8 mouse cellular contexts compared by ENCODE assay signal in genomic region chr14:61439141-61439660, GRCm38 (mm10). TPM values are rescaled to one million over a fixed set of nuclear protein-coding genes. Genes with fewer than 3 reads are reported as not detected.
DNase-seq lines count a peak whose midpoint lies in the region; ATAC-seq and TF ChIP-seq lines count a peak whose summit lies in the region.

No protein-coding gene starts in this region.

- no peak overlapping the region; the same call in 1 of the 2 replicates for H3K27ac ChIP-seq in MEL (ENCODE audit: control insufficient read depth, low read depth, low read length)
- H3K27ac ChIP-seq in heart, embryonic 11.5 days (ENCODE audit: low read depth, low read length): peak overlapping the region; percentile 90
- peak overlapping the region; percentile 95 for H3K27ac ChIP-seq in lung, embryonic 16.5 days (ENCODE audit: low read length)

- no peak for TF ChIP-seq CTCF in MEL (IDR thresholded peaks at IDR 0.05 in 2 of 3, conservative IDR thresholded peaks at IDR 0.05 in 1 of 3; ENCODE audit: control insufficient read depth in 1 of 3, insufficient read depth in 1 of 3, low read depth in 2 of 3, low read length in 3 of 3, poor library complexity in 1 of 3, severe bottlenecking in 1 of 3)

- TF ChIP-seq RAD21 in MEL (IDR thresholded peaks at IDR 0.05; ENCODE audit: low read depth, low read length): no peak

- WGBS in heart, embryonic 11.5 days (ENCODE audit: insufficient replicate concordance): 0% methylated on average over 44 of the region's 62 CpGs
- WGBS in lung, embryonic 16.5 days: under 1% methylated on average over 46 of the region's 62 CpGs

- peaks cover 0 to 40% of the 10 kb centered on the region in 2 experiments; a peak in 3 of 4 replicates for H3K36me3 ChIP-seq in MEL (ENCODE audit: control insufficient read depth in 1 of 2, insufficient read depth in 2 of 2, low read length in 2 of 2)
- H3K36me3 ChIP-seq in heart, embryonic 11.5 days (ENCODE audit: control insufficient read depth, insufficient read depth, low read length): no peaks in the 10 kb centered on the region
- no peaks in the 10 kb centered on the region for H3K36me3 ChIP-seq in lung, embryonic 16.5 days (ENCODE audit: control insufficient read depth, insufficient read depth, low read length)

- H3K4me3 ChIP-seq in MEL (ENCODE audit: control insufficient read depth in 1 of 2, insufficient read depth in 1 of 2, low read depth in 2 of 2, low read length in 2 of 2): peak overlapping the region; percentile 78 to 85
- H3K4me3 ChIP-seq in heart, embryonic 11.5 days (ENCODE audit: low read depth, low read length): peak overlapping the region; percentile 80
- H3K4me3 ChIP-seq in lung, embryonic 16.5 days (ENCODE audit: low read length): peak overlapping the region; percentile 90

- no peaks in the 10 kb centered on the region for H3K9me3 ChIP-seq in MEL (replicated peaks; ENCODE audit: insufficient read depth, low read length)
- H3K9me3 ChIP-seq in heart, embryonic 11.5 days (replicated peaks; ENCODE audit: control insufficient read depth, low read length): no peaks in the 10 kb centered on the region
- no peaks in the 10 kb centered on the region for H3K9me3 ChIP-seq in lung, embryonic 16.5 days (ENCODE audit: control insufficient read depth, low read length)

- DNase-seq in B cell, adult 2 months: peak; percentile 64 to 65
- peak; percentile 68 for DNase-seq in MEL (ENCODE audit: low read depth, low spot score)
- peak; percentile 51 for DNase-seq in embryo, embryonic 11.5 days (ENCODE audit: low read depth, low spot score)
- peak; percentile 30 to 59 for DNase-seq in layer of hippocampus, adult 18-20 months (ENCODE audit: low spot score in 2 of 2)
- DNase-seq in right cerebral cortex, postnatal 36 days (ENCODE audit: low spot score in 2 of 2): peak; percentile 22 to 30
- DNase-seq in ovary, postnatal 10 days (ENCODE audit: low spot score): no peak

- TF ChIP-seq POLR2A in MEL (IDR thresholded peaks at IDR 0.05; ENCODE audit: control insufficient read depth in 1 of 2, insufficient read depth in 1 of 2, low read depth in 1 of 2, low read length in 2 of 2, poor library complexity in 1 of 2): no peak

- peaks cover 8 to 18% of the 10 kb centered on the region in 2 experiments for H3K4me1 ChIP-seq in MEL (ENCODE audit: control insufficient read depth in 1 of 2, insufficient read depth in 2 of 2, low read length in 2 of 2)
- H3K4me1 ChIP-seq in heart, embryonic 11.5 days (ENCODE audit: control insufficient read depth, insufficient read depth, low read length): peaks cover 2% of the 10 kb centered on the region; the same call in 1 of the 2 replicates
- H3K4me1 ChIP-seq in lung, embryonic 16.5 days (replicated peaks; ENCODE audit: control insufficient read depth, insufficient read depth, low read length): peaks cover 6% of the 10 kb centered on the region

- 0 out of 4 replicates have a peak, but pooled peaks of 1 of the 2 experiments have one; percentile 7 for TF ChIP-seq EP300 in MEL (IDR thresholded peaks at IDR 0.05; ENCODE audit: low read depth in 1 of 2, low read length in 2 of 2)

- ATAC-seq in heart, embryonic 11.5 days (replicated peaks; ENCODE audit: insufficient number of reproducible peaks, low FRiP score, low TSS enrichment): peak; percentile 60
- ATAC-seq in lung, embryonic 16.5 days (ENCODE audit: low read depth): peak; percentile 67

- H3K79me2 ChIP-seq in MEL (ENCODE audit: control insufficient read depth, insufficient read depth, low read length, poor library complexity): peaks cover 41% of the 10 kb centered on the region

- peak overlapping the region; percentile 70 for H3K4me2 ChIP-seq in heart, embryonic 11.5 days
- peak overlapping the region; percentile 81 for H3K4me2 ChIP-seq in lung, embryonic 16.5 days (ENCODE audit: low read depth, low read length)

- H3K27me3 ChIP-seq in MEL (ENCODE audit: control insufficient read depth in 1 of 2, insufficient read depth in 2 of 2, low read length in 2 of 2): no peaks in the 10 kb centered on the region
- H3K27me3 ChIP-seq in heart, embryonic 11.5 days (ENCODE audit: control insufficient read depth, insufficient read depth, low read length): no peaks in the 10 kb centered on the region
- no peaks in the 10 kb centered on the region for H3K27me3 ChIP-seq in lung, embryonic 16.5 days (ENCODE audit: control insufficient read depth, insufficient read depth, low read depth, low read length)

- H3K9ac ChIP-seq in MEL (ENCODE audit: control insufficient read depth, low read depth, low read length, poor library complexity, severe bottlenecking): peak overlapping the region; percentile 99
- peak overlapping the region; percentile 71 for H3K9ac ChIP-seq in heart, embryonic 11.5 days (ENCODE audit: low read depth, low read length)
- peak overlapping the region; percentile 92 for H3K9ac ChIP-seq in lung, embryonic 16.5 days (ENCODE audit: low read length)

TF ChIP-seq in MEL, 35 proteins besides CTCF, POLR2A, EP300 and RAD21:
- TF ChIP-seq ETS1 (IDR thresholded peaks at IDR 0.05; ENCODE audit: low read depth, low read length) (no peak), TBP (IDR thresholded peaks at IDR 0.05; ENCODE audit: low read depth, low read length) (no peak), USF2 (IDR thresholded peaks at IDR 0.05; ENCODE audit: borderline replicate concordance in 1 of 2, insufficient read depth in 1 of 2, low read depth in 1 of 2, low read length in 2 of 2) (no peak), ZKSCAN1 (IDR thresholded peaks at IDR 0.05; ENCODE audit: low read depth, low read length) (no peak), NRF1 (IDR thresholded peaks at IDR 0.05; ENCODE audit: insufficient read depth, low read depth, low read length, poor library complexity, severe bottlenecking) (no peak), MAFK (IDR thresholded peaks at IDR 0.05; ENCODE audit: borderline replicate concordance, low read depth, low read length) (no peak), MAZ (IDR thresholded peaks at IDR 0.05; ENCODE audit: low read depth, low read length) (0 out of 2 replicates have a peak, but pooled peaks have one; percentile 6), POLR2AphosphoS5 (IDR thresholded peaks at IDR 0.05; ENCODE audit: borderline replicate concordance, low read depth, low read length) (no peak), CHD1 (IDR thresholded peaks at IDR 0.05; ENCODE audit: low read depth, low read length) (no peak), MAX (IDR thresholded peaks at IDR 0.05; ENCODE audit: low read length) (0 out of 2 replicates have a peak, but pooled peaks have one; percentile 22), CHD2 (IDR thresholded peaks at IDR 0.05; ENCODE audit: low read length) (peak; percentile 11; the same call in 1 of the 2 replicates), USF1 (IDR thresholded peaks at IDR 0.05; ENCODE audit: low read depth, low read length) (no peak), MYB (IDR thresholded peaks at IDR 0.05; ENCODE audit: low read depth, low read length) (no peak), ZC3H11A (IDR thresholded peaks at IDR 0.05; ENCODE audit: low read depth, low read length) (no peak), MXI1 (IDR thresholded peaks at IDR 0.05; ENCODE audit: low read depth, low read length) (no peak), TAL1 (IDR thresholded peaks at IDR 0.05; ENCODE audit: low read length) (no peak), ZMIZ1 (IDR thresholded peaks at IDR 0.05; ENCODE audit: low read depth, low read length) (no peak), JUND (IDR thresholded peaks at IDR 0.05; ENCODE audit: low read depth, low read length) (no peak), POLR2AphosphoS2 (IDR thresholded peaks at IDR 0.05; ENCODE audit: low read length) (no peak), TCF12 (IDR thresholded peaks at IDR 0.05; ENCODE audit: low read depth, low read length) (no peak), SIN3A (IDR thresholded peaks at IDR 0.05; ENCODE audit: low read length) (0 out of 2 replicates have a peak, but pooled peaks have one; percentile 3), E2F4 (IDR thresholded peaks at IDR 0.05; ENCODE audit: borderline replicate concordance, low read depth, low read length) (no peak), ELF1 (IDR thresholded peaks at IDR 0.05; ENCODE audit: low read depth, low read length) (no peak), MEF2A (IDR thresholded peaks at IDR 0.05; ENCODE audit: extremely low read depth, insufficient replicate concordance, low read depth, low read length, poor library complexity, severe bottlenecking) (no peak), HCFC1 (IDR thresholded peaks at IDR 0.05; ENCODE audit: low read depth, low read length) (no peak)

RNA-seq across cellular contexts. Expression of gene Kpna3, which starts 0.5 kb away (rescaled TPM):
- total RNA-seq in MEL (2012; rRNA removed): 22.7 and 24.3 TPM in 2 replicates
- polyA plus RNA-seq in MEL (2012; ENCODE audit: insufficient read depth in 1 of 2, insufficient read length in 2 of 2, low read depth in 1 of 2, low replicate concordance in 2 of 2, missing spikeins in 1 of 2): 100 to 1,000 TPM in 1 of 2 experiments, 10 to 100 TPM in 1; 51.3 to 309 TPM
- 43.7 and 48.9 TPM in 2 replicates for polyA plus RNA-seq in heart, embryonic 11.5 days (2014; fragmentation: Nextera tagmentation; extraction: Ambion mirVana)
- 10 to 100 TPM; 70.2 to 71.2 TPM for total RNA-seq in layer of hippocampus, adult 18-20 months (2021)
- 37.8 and 41.1 TPM in 2 replicates for polyA plus RNA-seq in lung, embryonic 16.5 days (2015; fragmentation: Nextera tagmentation; extraction: Ambion mirVana)
